Mouse (Mus musculus): ENCODE results near the gene Dram1.

- TF ChIP-seq POLR2A (IDR thresholded peaks at IDR 0.05; ENCODE audit: borderline replicate concordance, insufficient read depth, low read length) (no peak), CTCF (IDR thresholded peaks at IDR 0.05; ENCODE audit: borderline replicate concordance, insufficient read depth, low read depth, low read length) (no peak)
These were observed 57.1 kb downstream of the Dram1 start for GRCm38 (mm10) chr10:88321739-88322138.

All from cerebellum, adult 2 months (tissue).